Mouse (Mus musculus) kidney, embryonic 16.5 days (tissue): Measurements from ENCODE around the gene Olfr11. TPM values are rescaled to one million over a fixed set of nuclear protein-coding genes. Genes with fewer than 3 reads are reported as not detected.

Experiments used
- ATAC-seq: fragments of 200-750 bp; cut with Nextera tagmentation; 2 replicates; pipeline ENCODE4 v1.8.0; 2017; ENCODE audit warnings: moderate TSS enrichment; ENCODE audit not compliant: low FRiP score, low TSS enrichment
- H3K27ac ChIP-seq: fragments of 300-500 bp; sonication (generic); 2 replicates; pipeline ENCODE4 v1.5.1; 2014; ENCODE audit warnings: low read length
- H3K27me3 ChIP-seq: fragments of 300-500 bp; sonication (generic); 2 replicates; pipeline ENCODE4 v1.6.1; 2014; ENCODE audit warnings: low read length, control low read depth, mixed read lengths; ENCODE audit not compliant: insufficient read depth
- H3K36me3 ChIP-seq: fragments of 300-500 bp; sonication (generic); 2 replicates; pipeline ENCODE4 v1.6.1; 2014; ENCODE audit warnings: low read length, control low read depth, mixed read lengths; ENCODE audit not compliant: insufficient read depth
- H3K4me1 ChIP-seq: fragments of 300-500 bp; sonication (generic); 2 replicates; pipeline ENCODE4 v1.6.1; 2014; ENCODE audit warnings: low read length, control low read depth, mixed read lengths; ENCODE audit not compliant: insufficient read depth
- H3K4me2 ChIP-seq: fragments of 300-500 bp; sonication (generic); replicated peaks from 2 replicates; pipeline ENCODE4 v1.6.1; 2014; ENCODE audit warnings: low read depth, low read length
- H3K4me3 ChIP-seq: fragments of 300-500 bp; sonication (generic); 2 replicates; pipeline ENCODE4 v1.5.1; 2014; ENCODE audit warnings: mild to moderate bottlenecking, low read length
- H3K9ac ChIP-seq: fragments of 300-500 bp; sonication (generic); replicated peaks from 2 replicates; pipeline ENCODE4 v1.6.1; 2014; ENCODE audit warnings: low read length
- H3K9me3 ChIP-seq: fragments of 300-500 bp; sonication (generic); 2 replicates; pipeline ENCODE4 v1.6.1; 2016; ENCODE audit warnings: low read length, control low read depth
- WGBS: fragments of 180-500 bp; shearing (Covaris S2); extraction: QIAGEN DNeasy Blood & Tissue Kit; methylation state at CpG from one replicate; pipeline ENCODE4 v1.1.7; 2014; 5-methylcytosine and 5-hydroxymethylcytosine counted together
- polyA plus RNA-seq: library from polyadenylated mRNA; unstranded; fragments of >200 nt; fragmentation: Nextera tagmentation; extraction: Ambion mirVana; gene quantifications from 2 replicates; pipeline ENCODE4 v1.2.1, GENCODE M21; 2015

Olfr11 gene
- polyA plus RNA-seq: not detected in 2 replicates

- no peaks in the 10 kb centered on the region for H3K9me3 ChIP-seq
- no peaks in the 10 kb centered on the region for H3K36me3 ChIP-seq
- no peak within 1 kb of the TSS for H3K9ac ChIP-seq
- 85% methylated on average over 2 of the region's 2 CpGs for WGBS
- no peak within 1 kb of the TSS for H3K27ac ChIP-seq
- H3K27me3 ChIP-seq: no peaks in the 10 kb centered on the region
- no peaks in the 10 kb centered on the region for H3K4me1 ChIP-seq
- no peak within 1 kb of the TSS for H3K4me3 ChIP-seq
- H3K4me2 ChIP-seq: no peak within 1 kb of the TSS
- ATAC-seq: no peak
Measured at GRCm38 (mm10) chr13:21642418-21642817, at the start of gene Olfr11. Gene Olfr11, minus strand, starts transcription at chr13:21642518.

GRCm38 (mm10) chr13:21677305-21677704 is 35.0 kb upstream of the Olfr11 start, which contains the start of gene Olfr1360:
Gene Olfr1360, minus strand, starts transcription at chr13:21677405.
- Histone ChIP-seq H3K36me3 (no peaks in the 10 kb centered on the region), H3K27ac (no peak within 1 kb of the TSS), H3K4me2 (no peak within 1 kb of the TSS), H3K9me3 (no peaks in the 10 kb centered on the region), H3K27me3 (no peaks in the 10 kb centered on the region), H3K4me3 (no peak within 1 kb of the TSS), H3K4me1 (no peaks in the 10 kb centered on the region), H3K9ac (no peak within 1 kb of the TSS)
- no peak for ATAC-seq
- 79% methylated on average over 2 of the region's 2 CpGs for WGBS

- Histone ChIP-seq H3K4me2 (no peak within 1 kb of the TSS), H3K4me3 (no peak within 1 kb of the TSS), H3K9ac (no peak within 1 kb of the TSS), H3K4me1 (no peaks in the 10 kb centered on the region), H3K27me3 (no peaks in the 10 kb centered on the region), H3K9me3 (no peaks in the 10 kb centered on the region), H3K36me3 (no peaks in the 10 kb centered on the region), H3K27ac (no peak within 1 kb of the TSS)
- 36% methylated on average over 2 of the region's 2 CpGs for WGBS
- ATAC-seq: no peak
Measured at GRCm38 (mm10) chr13:21663286-21663685, 21.0 kb upstream of the Olfr11 start, which contains the start of gene Olfr1361. Gene Olfr1361, minus strand, starts transcription at chr13:21663386.

GRCm38 (mm10) chr13:21613922-21614321 is 28.4 kb downstream of the Olfr11 start, which contains the start of gene Olfr1362:
Gene Olfr1362, minus strand, starts transcription at chr13:21614022.
- H3K36me3 ChIP-seq: no peaks in the 10 kb centered on the region
- H3K4me3 ChIP-seq: no peak within 1 kb of the TSS
- H3K9me3 ChIP-seq: no peaks in the 10 kb centered on the region
- H3K4me1 ChIP-seq: no peaks in the 10 kb centered on the region
- no peak within 1 kb of the TSS for H3K4me2 ChIP-seq
- ATAC-seq: no peak
- H3K27ac ChIP-seq: no peak within 1 kb of the TSS
- no peak within 1 kb of the TSS for H3K9ac ChIP-seq
- H3K27me3 ChIP-seq: no peaks in the 10 kb centered on the region

- no peak overlapping the region for H3K4me3 ChIP-seq
- H3K4me2 ChIP-seq: no peak overlapping the region
- no peaks in the 10 kb centered on the region for H3K9me3 ChIP-seq
- H3K4me1 ChIP-seq: no peaks in the 10 kb centered on the region
- WGBS: 71% methylated on average over 2 of the region's 2 CpGs
- no peak for ATAC-seq
- no peaks in the 10 kb centered on the region for H3K27me3 ChIP-seq
- H3K27ac ChIP-seq: no peak overlapping the region
- no peak overlapping the region for H3K9ac ChIP-seq
- H3K36me3 ChIP-seq: no peaks in the 10 kb centered on the region
Measured at GRCm38 (mm10) chr13:21591618-21592017, 50.7 kb downstream of the Olfr11 start.

Other genes with a start within 250 kb of the Olfr11 start
- 88.0 and 91.8 TPM in 2 replicates for gene Zkscan3, start 239.8 kb downstream of the Olfr11 start, polyA plus RNA-seq
- gene Pgbd1, start 201.5 kb downstream of the Olfr11 start, polyA plus RNA-seq: 3.8 and 4.7 TPM in 2 replicates
- gene Zscan26, start 188.8 kb downstream of the Olfr11 start, polyA plus RNA-seq: 22.9 and 32.2 TPM in 2 replicates
- 1.9 and 2.3 TPM in 2 replicates for gene Nkapl, start 174.0 kb downstream of the Olfr11 start, polyA plus RNA-seq
- gene Zkscan4, start 163.6 kb downstream of the Olfr11 start, polyA plus RNA-seq: 4.5 TPM in 2 replicates
- not detected in 2 replicates for gene Gm10065, start 163.1 kb downstream of the Olfr11 start, polyA plus RNA-seq
- 0.46 and 1.6 TPM in 2 replicates for gene AK157302, start 147.3 kb downstream of the Olfr11 start, polyA plus RNA-seq
- 9.9 and 19.3 TPM in 2 replicates for gene Gm11273, start 141.1 kb downstream of the Olfr11 start, polyA plus RNA-seq
- gene Zkscan8, start 111.4 kb downstream of the Olfr11 start, polyA plus RNA-seq: 6.8 and 7.0 TPM in 2 replicates
- gene Olfr1366, start 99.7 kb downstream of the Olfr11 start, polyA plus RNA-seq: 0.16 and 0.17 TPM in 2 replicates
- not detected in 2 replicates for gene Olfr1535, start 82.6 kb downstream of the Olfr11 start, polyA plus RNA-seq
- not detected in 2 replicates for gene Olfr1364, start 60.8 kb downstream of the Olfr11 start, polyA plus RNA-seq
- gene Olfr1362, start 28.5 kb downstream of the Olfr11 start, polyA plus RNA-seq: not detected in 2 replicates
- not detected in 2 replicates for gene Olfr1361, start 20.9 kb upstream of the Olfr11 start, polyA plus RNA-seq
- gene Olfr1360, start 34.9 kb upstream of the Olfr11 start, polyA plus RNA-seq: not detected in 2 replicates
- not detected in 2 replicates for gene Olfr1359, start 55.6 kb upstream of the Olfr11 start, polyA plus RNA-seq
- 1.9 and 3.8 TPM in 2 replicates for gene Hist1h2bl, start 73.6 kb upstream of the Olfr11 start, polyA plus RNA-seq
- 13.5 and 20.3 TPM in 2 replicates for gene Hist1h2ai, start 73.9 kb upstream of the Olfr11 start, polyA plus RNA-seq
- 6.2 and 12.4 TPM in 2 replicates for gene Hist1h3h, start 75.1 kb upstream of the Olfr11 start, polyA plus RNA-seq
- 4.3 and 4.4 TPM in 2 replicates for gene Hist1h2bm, start 79.5 kb upstream of the Olfr11 start, polyA plus RNA-seq
- 1.4 and 1.6 TPM in 2 replicates for gene Hist1h4j, start 92.5 kb upstream of the Olfr11 start, polyA plus RNA-seq
- gene Hist1h4k, start 108.0 kb upstream of the Olfr11 start, polyA plus RNA-seq: 4.3 and 5.9 TPM in 2 replicates
- 24.4 and 25.9 TPM in 2 replicates for gene Hist1h2ak, start 111.3 kb upstream of the Olfr11 start, polyA plus RNA-seq
- gene Hist1h2bn, start 111.6 kb upstream of the Olfr11 start, polyA plus RNA-seq: 2.2 and 3.1 TPM in 2 replicates
- gene Hist1h1b, start 138.1 kb upstream of the Olfr11 start, polyA plus RNA-seq: 17.4 and 17.8 TPM in 2 replicates
- 98.9 and 117 TPM in 2 replicates for gene Hist1h3i, start 140.9 kb upstream of the Olfr11 start, polyA plus RNA-seq
- gene Hist1h2an, start 144.7 kb upstream of the Olfr11 start, polyA plus RNA-seq: 3.4 and 6.0 TPM in 2 replicates
- 2.0 and 2.2 TPM in 2 replicates for gene Hist1h2bp, start 144.9 kb upstream of the Olfr11 start, polyA plus RNA-seq
- gene Hist1h2bq, start 167.7 kb upstream of the Olfr11 start, polyA plus RNA-seq: 22.0 and 25.6 TPM in 2 replicates
- gene Hist1h2ao, start 167.9 kb upstream of the Olfr11 start, polyA plus RNA-seq: 2.1 TPM in 1 of 2 replicates, not detected in the other
- not detected in 2 replicates for gene Hist1h4m, start 169.2 kb upstream of the Olfr11 start, polyA plus RNA-seq
- gene Hist1h4n, start 189.7 kb upstream of the Olfr11 start, polyA plus RNA-seq: 13.6 and 14.5 TPM in 2 replicates
- gene Hist1h2ap, start 191.0 kb upstream of the Olfr11 start, polyA plus RNA-seq: 2,785 and 3,191 TPM in 2 replicates
- 22.6 and 26.0 TPM in 2 replicates for gene Hist1h2br, start 191.2 kb upstream of the Olfr11 start, polyA plus RNA-seq